ENCODE assay signal across 9 mouse cellular contexts in genomic region chr4:124692416-124692861, GRCm38 (mm10). TPM values are rescaled to one million over a fixed set of nuclear protein-coding genes. Genes with fewer than 3 reads are reported as not detected.
DNase-seq lines count a peak whose midpoint lies in the region; ATAC-seq and TF ChIP-seq lines count a peak whose summit lies in the region.
"Had no signal": no experiment of that assay in that cellular context is flagged by ENCODE, and none has a peak within 500 bp of the region (broad histone marks: within the 10 kb centered on the region; RNA-seq: fewer than 3 reads in every experiment).

No protein-coding gene starts in this region.

- no peak for TF ChIP-seq CTCF in cerebellum, adult 2 months (IDR thresholded peaks at IDR 0.05; ENCODE audit: borderline replicate concordance, insufficient read depth, low read depth, low read length)
- no peak for TF ChIP-seq CTCF in G1E (IDR thresholded peaks at IDR 0.05; ENCODE audit: low read depth, low read length)

- DNase-seq in cerebellum, adult 2 months: no peak
- no peak for DNase-seq in cerebellum, adult 11-12 months
- DNase-seq in G1E (ENCODE audit: low spot score): no peak
- no peak for DNase-seq in hindbrain, embryonic 14.5 days (ENCODE audit: low spot score)
- DNase-seq in left cerebral cortex, adult 9 months (ENCODE audit: low spot score in 2 of 2): no peak
- DNase-seq in gastrocnemius, postnatal 36 days: no peak
- DNase-seq: cerebellum, adult 18-20 months had no signal

- H3K4me2 ChIP-seq in hindbrain, embryonic 14.5 days (replicated peaks): peak overlapping the region; percentile 78

- no peak overlapping the region for H3K27ac ChIP-seq in cerebellum, adult 2 months (ENCODE audit: insufficient read depth, low read length)
- H3K27ac ChIP-seq in hindbrain, embryonic 14.5 days: no peak overlapping the region
- H3K27ac ChIP-seq in macrophage: peak overlapping the region; percentile 59

- peak overlapping the region; percentile 91 for H3K4me3 ChIP-seq in cerebellum, adult 2 months (replicated peaks; ENCODE audit: insufficient read depth, low read depth, low read length)
- peak overlapping the region; percentile 90 for H3K4me3 ChIP-seq in G1E (ENCODE audit: low read depth, low read length)
- H3K4me3 ChIP-seq in hindbrain, embryonic 14.5 days (replicated peaks; ENCODE audit: low read length): peak overlapping the region; percentile 69
- peak overlapping the region; percentile 76 for H3K4me3 ChIP-seq in macrophage (ENCODE audit: inconsistent target)

- peak overlapping the region; percentile 83 for H3K9ac ChIP-seq in hindbrain, embryonic 14.5 days

- TF ChIP-seq POLR2A in cerebellum, adult 2 months (IDR thresholded peaks at IDR 0.05; ENCODE audit: borderline replicate concordance, insufficient read depth, low read length): no peak

- H3K79me2 ChIP-seq in macrophage (ENCODE audit: inconsistent target): peaks cover 73% of the 10 kb centered on the region

- H3K4me1 ChIP-seq in cerebellum, adult 2 months (ENCODE audit: control insufficient read depth, insufficient read depth, low read length): no peaks in the 10 kb centered on the region
- H3K4me1 ChIP-seq in G1E (ENCODE audit: insufficient read depth, low read depth, low read length): peaks cover 54% of the 10 kb centered on the region
- H3K4me1 ChIP-seq in hindbrain, embryonic 14.5 days (replicated peaks; ENCODE audit: control insufficient read depth, insufficient read depth, low read length): peaks cover 14% of the 10 kb centered on the region

- intact Hi-C loops in gastrocnemius, postnatal 36 days (cut with DNase I): no loop called here

- no peaks in the 10 kb centered on the region for H3K9me3 ChIP-seq in G1E (replicated peaks)
- no peaks in the 10 kb centered on the region for H3K9me3 ChIP-seq in hindbrain, embryonic 14.5 days (ENCODE audit: control insufficient read depth, low read length)

- WGBS in cerebellum, adult 2 months: 69% methylated on average over 3 of the region's 3 CpGs
- WGBS in hindbrain, embryonic 14.5 days: 76% methylated on average over 3 of the region's 3 CpGs
- 56% methylated on average over 3 of the region's 3 CpGs for WGBS in macrophage (ENCODE audit: missing documents)

- no peak for ATAC-seq in G1E (ENCODE audit: extremely low read depth, insufficient number of reproducible peaks, low FRiP score, poor library complexity, severe bottlenecking)
- ATAC-seq in hindbrain, embryonic 14.5 days (ENCODE audit: low FRiP score): no peak
- ATAC-seq in cerebellum, adult (ENCODE audit: insufficient number of reproducible peaks, low FRiP score, low TSS enrichment): no peak

- no peaks in the 10 kb centered on the region for H3K27me3 ChIP-seq in cerebellum, adult 2 months (ENCODE audit: control insufficient read depth, insufficient read depth, low read length)
- no peaks in the 10 kb centered on the region for H3K27me3 ChIP-seq in G1E (ENCODE audit: insufficient read depth, low read length)
- H3K27me3 ChIP-seq in hindbrain, embryonic 14.5 days (ENCODE audit: control insufficient read depth, insufficient read depth, low read length): peaks cover 5% of the 10 kb centered on the region

- H3K36me3 ChIP-seq in G1E (replicated peaks) (peaks cover 43% of the 10 kb centered on the region), macrophage (ENCODE audit: inconsistent target) (no peaks in the 10 kb centered on the region)
- H3K36me3 ChIP-seq in hindbrain, embryonic 14.5 days (replicated peaks; ENCODE audit: control insufficient read depth, insufficient read depth): peaks cover 18% of the 10 kb centered on the region

RNA-seq across cellular contexts. Expression of gene Utp11, which starts 1.0 kb away (rescaled TPM):
- 19.2 and 19.4 TPM in 2 replicates for polyA plus RNA-seq in cerebellum, adult 2 months (2012; rRNA removed)
- 80.4 and 94.2 TPM in 2 replicates for total RNA-seq in G1E (2014; fragmentation: Nextera tagmentation)
- 69.2 and 94.3 TPM in 2 replicates for total RNA-seq in G1E (2017)
- 12.6 and 16.7 TPM in 2 replicates for polyA plus RNA-seq in G1E (2012)
- polyA plus RNA-seq in hindbrain, embryonic 14.5 days (2014; fragmentation: Nextera tagmentation; extraction: Ambion mirVana): 33.5 and 33.6 TPM in 2 replicates
- 100 to 1,000 TPM in 1 of 26 experiments, 10 to 100 TPM in 25; 12.1 to 101 (median 51.8) TPM for total RNA-seq in macrophage (2018; cell fraction: chromatin; rRNA removed)
- 10 to 100 TPM; 24.9 to 44.6 (median 33.0) TPM for total RNA-seq in macrophage (2018; cell fraction: cytosol; rRNA removed)
- 10 to 100 TPM; 11.1 to 53.3 (median 29.8) TPM for total RNA-seq in macrophage (2018; cell fraction: nucleus; rRNA removed)
- 32.1 to 58.7 TPM (median 57.7 TPM) in 3 replicates for polyA plus RNA-seq in macrophage (2018)
- total RNA-seq in gastrocnemius, postnatal 36 days (2021): 10 to 100 TPM; 15.4 to 16.7 TPM

RNA-seq across cellular contexts. Expression of gene Fhl3, which starts 8.1 kb away (rescaled TPM):
- polyA plus RNA-seq in cerebellum, adult 2 months (2012; rRNA removed): 1.4 and 1.6 TPM in 2 replicates
- 22.9 and 29.7 TPM in 2 replicates for total RNA-seq in G1E (2014; fragmentation: Nextera tagmentation)
- total RNA-seq in G1E (2017): 13.5 and 15.2 TPM in 2 replicates
- polyA plus RNA-seq in G1E (2012): 27.6 and 28.2 TPM in 2 replicates
- 1.8 and 2.2 TPM in 2 replicates for polyA plus RNA-seq in hindbrain, embryonic 14.5 days (2014; fragmentation: Nextera tagmentation; extraction: Ambion mirVana)
- 100 to 1,000 TPM in 5 of 26 experiments, 10 to 100 TPM in 21; 19.4 to 246 (median 86.4) TPM for total RNA-seq in macrophage (2018; cell fraction: chromatin; rRNA removed)
- total RNA-seq in macrophage (2018; cell fraction: cytosol; rRNA removed): 100 to 1,000 TPM in 1 of 26 experiments, 10 to 100 TPM in 25; 25.7 to 105 (median 54.7) TPM
- total RNA-seq in macrophage (2018; cell fraction: nucleus; rRNA removed): 100 to 1,000 TPM in 5 of 26 experiments, 10 to 100 TPM in 21; 31.8 to 142 (median 70.6) TPM
- polyA plus RNA-seq in macrophage (2018): 24.2 to 70.3 TPM (median 28.8 TPM) in 3 replicates
- total RNA-seq in gastrocnemius, postnatal 36 days (2021): 100 to 1,000 TPM; 216 to 338 TPM

RNA-seq across cellular contexts. Expression of gene Sf3a3, which starts 22.1 kb away (rescaled TPM):
- polyA plus RNA-seq in cerebellum, adult 2 months (2012; rRNA removed): 40.5 and 45.2 TPM in 2 replicates
- total RNA-seq in G1E (2014; fragmentation: Nextera tagmentation) (106 and 126 TPM in 2 replicates), G1E (2017) (168 and 172 TPM in 2 replicates)
- polyA plus RNA-seq in G1E (2012) (53.7 and 56.7 TPM in 2 replicates), macrophage (2018) (38.3 to 63.8 TPM (median 62.7 TPM) in 3 replicates)
- 88.9 and 89.3 TPM in 2 replicates for polyA plus RNA-seq in hindbrain, embryonic 14.5 days (2014; fragmentation: Nextera tagmentation; extraction: Ambion mirVana)
- 10 to 100 TPM; 29.3 to 87.9 (median 60.7) TPM for total RNA-seq in macrophage (2018; cell fraction: chromatin; rRNA removed)
- 10 to 100 TPM; 30.9 to 47.9 (median 40.8) TPM for total RNA-seq in macrophage (2018; cell fraction: cytosol; rRNA removed)
- total RNA-seq in macrophage (2018; cell fraction: nucleus; rRNA removed): 10 to 100 TPM; 20.8 to 65.4 (median 32.2) TPM
- 10 to 100 TPM; 10.1 to 12.8 TPM for total RNA-seq in gastrocnemius, postnatal 36 days (2021)

RNA-seq across cellular contexts. Expression of gene Pou3f1, which starts 35.8 kb away (rescaled TPM):
- polyA plus RNA-seq in cerebellum, adult 2 months (2012; rRNA removed): 2.3 and 3.3 TPM in 2 replicates
- total RNA-seq in G1E (2014; fragmentation: Nextera tagmentation) (not detected in 2 replicates), G1E (2017) (0.05 TPM in 1 of 2 replicates, not detected in the other)
- polyA plus RNA-seq in G1E (2012) (not detected in 2 replicates), macrophage (2018) (0.49 to 1.1 TPM (median 0.70 TPM) in 3 replicates)
- 9.6 and 11.2 TPM in 2 replicates for polyA plus RNA-seq in hindbrain, embryonic 14.5 days (2014; fragmentation: Nextera tagmentation; extraction: Ambion mirVana)
- total RNA-seq in macrophage (2018; cell fraction: chromatin; rRNA removed): 1 to 10 TPM in 11 of 26 experiments, under 1 TPM in 13, not detected in 2; 0.25 to 4.4 (median 0.90) TPM
- 10 to 100 TPM in 2 of 26 experiments, 1 to 10 TPM in 20, under 1 TPM in 4; 0.86 to 14.3 (median 2.7) TPM for total RNA-seq in macrophage (2018; cell fraction: cytosol; rRNA removed)
- total RNA-seq in macrophage (2018; cell fraction: nucleus; rRNA removed): 10 to 100 TPM in 9 of 26 experiments, 1 to 10 TPM in 11, under 1 TPM in 6; 0.48 to 20.4 (median 5.9) TPM
- total RNA-seq in gastrocnemius, postnatal 36 days (2021): under 1 TPM; 0.31 to 0.52 TPM

RNA-seq across cellular contexts. Expression of gene Inpp5b, which starts 49.2 kb away (rescaled TPM):
- polyA plus RNA-seq in cerebellum, adult 2 months (2012; rRNA removed): 92.4 and 102 TPM in 2 replicates
- 127 and 141 TPM in 2 replicates for total RNA-seq in G1E (2014; fragmentation: Nextera tagmentation)
- 119 and 128 TPM in 2 replicates for total RNA-seq in G1E (2017)
- 48.3 and 51.4 TPM in 2 replicates for polyA plus RNA-seq in G1E (2012)
- polyA plus RNA-seq in hindbrain, embryonic 14.5 days (2014; fragmentation: Nextera tagmentation; extraction: Ambion mirVana): 21.0 and 21.1 TPM in 2 replicates
- total RNA-seq in macrophage (2018; cell fraction: chromatin; rRNA removed): 100 to 1,000 TPM in 8 of 26 experiments, 10 to 100 TPM in 18; 21.2 to 240 (median 86.4) TPM
- 10 to 100 TPM; 14.1 to 43.3 (median 24.3) TPM for total RNA-seq in macrophage (2018; cell fraction: cytosol; rRNA removed)
- 100 to 1,000 TPM in 3 of 26 experiments, 10 to 100 TPM in 23; 23.7 to 144 (median 56.6) TPM for total RNA-seq in macrophage (2018; cell fraction: nucleus; rRNA removed)
- 20.2 to 23.6 TPM (median 22.9 TPM) in 3 replicates for polyA plus RNA-seq in macrophage (2018)
- total RNA-seq in gastrocnemius, postnatal 36 days (2021): 10 to 100 TPM; 10.8 to 11.0 TPM
